Mouse (Mus musculus): ENCODE results near the gene B830017H08Rik.

DNA sequence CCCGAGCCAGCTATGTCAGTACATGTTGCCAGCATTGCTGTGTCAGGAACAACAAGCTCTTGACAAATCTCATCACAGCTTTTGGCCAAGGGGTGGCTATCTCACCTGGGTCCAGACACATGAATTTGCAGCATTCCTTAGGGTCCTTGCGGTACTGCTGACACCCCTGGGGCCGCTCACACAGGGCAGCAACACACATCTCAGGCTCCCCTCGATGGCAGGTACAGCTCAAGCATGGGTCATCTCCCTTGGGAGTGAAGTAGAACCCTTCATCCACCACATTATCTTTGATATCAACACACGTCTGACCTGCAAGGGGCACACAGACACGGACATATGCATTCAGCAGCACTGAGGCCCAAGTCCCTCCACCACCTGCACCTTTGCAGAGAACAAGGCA lies 16.6 kb downstream of the B830017H08Rik start:
- no peak for TF ChIP-seq HCFC1 (IDR thresholded peaks at IDR 0.05; ENCODE audit: borderline replicate concordance, insufficient read depth, low read length)
- TF ChIP-seq MAFK (IDR thresholded peaks at IDR 0.05; ENCODE audit: insufficient read depth, low read depth, low read length): no peak
- TF ChIP-seq ZNF384 (IDR thresholded peaks at IDR 0.05; ENCODE audit: low read depth, low read length): no peak
- no peak for TF ChIP-seq ZC3H11A (IDR thresholded peaks at IDR 0.05; ENCODE audit: borderline replicate concordance, low read depth, low read length)
